Mouse (Mus musculus) adrenal gland (tissue): ENCODE data around the gene Olfr769.
"Not testable (repeated sequence)": the region's sequence is repeated elsewhere in the genome, so short reads cannot be mapped to it uniquely, and the experiment has no call there.

ENCODE experiments used
- intact Hi-C: fragments of 180-260 bp; cut with DNase I; formaldehyde crosslinking; loops from one replicate; pipeline ENCODE4 v1.15.1; 2025
- long read RNA-seq, 2 experiments: library from polyadenylated mRNA; unstranded; transcript quantifications; one replicate each; pipeline ENCODE4 v2.0.0; 2020; ENCODE audit warnings: borderline replicate concordance in 1 of 2; ENCODE audit not compliant: insufficient replicate concordance in 1 of 2

The Olfr769 gene
- long read RNA-seq, experiment 1: 0 reads
- long read RNA-seq, experiment 2: 0 reads

DNA sequence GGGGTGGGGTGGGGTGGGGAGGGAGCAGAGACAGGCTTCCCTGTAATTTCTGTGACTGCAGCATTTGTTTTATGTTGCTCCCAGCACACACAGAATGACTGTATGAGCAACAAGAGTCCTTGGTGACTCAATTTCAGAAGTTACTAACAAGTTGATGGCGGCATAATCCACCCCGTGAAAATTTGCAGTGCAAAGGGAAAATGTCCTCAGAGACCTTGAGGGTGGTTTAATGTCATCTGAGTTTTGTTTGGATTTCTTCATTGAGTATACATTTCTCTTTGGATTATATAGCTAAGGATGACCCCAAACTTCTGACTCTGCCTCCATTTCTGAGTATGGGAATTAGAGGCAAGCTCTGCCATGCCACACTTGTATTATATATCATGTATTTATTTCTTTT lies at the start of gene Olfr769:
Gene Olfr769 (minus strand): TSS at position 101 of the 400 bp plus-strand sequence.
- intact Hi-C loops: no loop called here

DNA sequence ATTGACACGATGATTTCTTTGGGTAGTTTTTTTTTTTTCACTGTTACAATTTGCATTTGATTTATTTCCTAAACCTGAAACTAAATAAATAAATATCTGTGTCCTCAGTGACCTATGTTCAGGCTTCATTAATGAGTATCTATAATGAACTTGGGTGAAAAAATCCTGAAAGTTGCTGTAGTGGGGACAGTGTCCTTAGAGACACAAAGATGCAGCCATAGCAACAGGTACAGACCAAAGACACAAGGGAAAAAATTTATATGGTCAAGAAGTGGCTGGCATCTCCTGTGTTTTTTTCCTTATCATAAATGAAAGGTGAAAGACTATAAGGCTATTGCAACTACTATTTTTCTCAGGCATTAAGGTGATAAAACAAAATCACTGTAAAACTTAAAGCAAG lies 47.0 kb upstream of the Olfr769 start, which contains the start of gene Olfr771:
Gene Olfr771 (minus strand): TSS at position 101 of the 400 bp plus-strand sequence.
- intact Hi-C loops: no loop called here

DNA sequence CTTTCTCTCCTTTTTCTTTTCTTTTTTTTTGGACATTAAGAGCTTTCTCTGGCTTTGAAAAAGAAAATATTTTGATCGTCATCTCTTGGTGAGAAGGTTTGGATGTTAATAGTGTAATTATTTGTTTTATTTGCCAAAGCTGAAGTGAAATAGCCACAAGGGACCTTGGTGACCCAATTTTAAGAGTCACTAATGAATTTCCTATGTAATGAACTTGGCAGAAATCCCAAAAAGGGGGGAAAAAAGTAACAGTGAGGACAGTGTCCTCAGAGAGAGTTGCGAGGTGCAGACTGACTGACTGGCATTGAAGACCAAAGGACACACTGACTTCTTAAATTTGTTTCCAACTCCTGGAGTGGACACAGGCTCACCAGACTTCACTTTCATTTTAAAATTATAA lies 21.2 kb upstream of the Olfr769 start, which contains the start of gene Olfr770:
Gene Olfr770 (minus strand): TSS at position 101 of the 400 bp plus-strand sequence.
- intact Hi-C loops: no loop called here

DNA sequence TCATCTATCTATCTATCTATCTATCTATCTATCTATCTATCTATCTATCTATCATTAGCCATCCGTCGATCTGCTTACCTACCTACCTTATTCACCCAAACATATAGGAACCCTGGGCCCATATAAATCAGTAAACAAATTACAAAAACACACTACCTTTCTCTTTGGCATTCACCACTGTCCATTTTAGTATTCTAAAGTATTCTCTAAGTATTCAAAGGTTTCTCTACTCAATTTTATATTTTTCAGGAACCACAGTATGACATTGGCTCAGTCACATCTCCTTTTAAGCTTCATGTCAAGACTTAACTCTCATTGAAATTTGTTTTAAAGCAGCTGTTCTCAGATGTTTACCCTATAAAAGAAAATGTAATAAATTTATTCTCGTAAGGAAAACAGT lies 2.5 kb downstream of the Olfr769 start:
- intact Hi-C loops: no loop called here

DNA sequence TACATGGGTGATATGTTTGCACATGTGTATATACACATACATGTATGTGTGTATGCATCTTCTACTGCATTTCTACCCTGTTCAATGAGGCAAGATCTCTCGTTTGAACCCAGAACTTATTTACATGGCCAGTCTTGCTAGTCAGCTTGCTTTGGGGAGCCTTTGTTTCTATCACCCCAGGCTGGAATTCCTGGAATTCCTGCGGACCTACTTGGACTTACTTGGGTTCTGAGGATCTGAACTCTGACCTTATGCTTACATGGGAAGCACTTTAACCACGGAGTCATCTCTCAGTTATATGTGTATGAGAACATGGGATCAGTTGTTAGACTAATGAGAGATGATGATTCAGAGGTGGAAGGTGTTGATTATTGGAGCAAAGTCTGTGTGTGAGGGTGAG lies 16.4 kb downstream of the Olfr769 start:
- intact Hi-C loops: no loop called here

DNA sequence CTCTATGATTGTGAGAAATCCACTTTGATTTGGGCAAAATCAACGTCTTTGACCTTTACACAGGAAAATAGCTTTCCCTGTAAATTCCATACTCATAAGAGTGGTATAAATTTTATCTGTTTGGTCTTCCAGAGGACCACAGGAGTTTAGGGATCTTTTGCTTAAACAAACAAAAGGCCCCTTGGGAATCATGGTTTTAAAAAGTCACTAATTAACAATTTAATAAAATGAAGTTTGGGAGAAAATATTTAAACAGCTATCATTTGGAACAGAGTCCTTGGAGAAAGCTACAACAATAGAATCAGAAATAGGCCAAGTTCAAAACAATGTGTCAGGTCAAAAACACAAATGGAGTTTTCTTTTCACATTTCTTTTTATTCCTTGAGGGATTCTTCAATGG lies 18.4 kb downstream of the Olfr769 start, which contains the start of gene Olfr768:
Gene Olfr768 (minus strand): TSS at position 101 of the 400 bp plus-strand sequence.
- intact Hi-C loops: no loop called here

DNA sequence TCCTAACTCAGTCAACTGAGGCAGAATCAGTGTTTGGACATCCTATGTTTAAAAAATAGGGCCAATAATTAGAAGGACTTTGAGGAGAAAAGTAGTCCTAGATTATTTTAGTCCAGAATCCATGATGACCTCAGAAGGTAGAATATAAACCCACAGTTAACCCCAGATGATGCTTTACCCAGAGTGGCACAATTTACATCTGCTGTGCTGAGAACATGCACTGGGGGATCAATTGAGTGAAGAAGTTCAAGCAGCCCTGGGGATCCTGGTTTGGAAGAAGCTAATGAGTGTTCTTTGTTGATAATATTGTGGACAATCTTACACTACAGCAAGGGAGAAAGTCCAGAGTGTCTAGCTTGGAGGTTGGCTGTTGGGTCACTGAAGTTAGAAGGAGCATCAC lies 34.9 kb downstream of the Olfr769 start, which contains the start of gene Olfr767:
Gene Olfr767 (minus strand): TSS at position 101 of the 400 bp plus-strand sequence.
- intact Hi-C loops: not testable (repeated sequence)

DNA sequence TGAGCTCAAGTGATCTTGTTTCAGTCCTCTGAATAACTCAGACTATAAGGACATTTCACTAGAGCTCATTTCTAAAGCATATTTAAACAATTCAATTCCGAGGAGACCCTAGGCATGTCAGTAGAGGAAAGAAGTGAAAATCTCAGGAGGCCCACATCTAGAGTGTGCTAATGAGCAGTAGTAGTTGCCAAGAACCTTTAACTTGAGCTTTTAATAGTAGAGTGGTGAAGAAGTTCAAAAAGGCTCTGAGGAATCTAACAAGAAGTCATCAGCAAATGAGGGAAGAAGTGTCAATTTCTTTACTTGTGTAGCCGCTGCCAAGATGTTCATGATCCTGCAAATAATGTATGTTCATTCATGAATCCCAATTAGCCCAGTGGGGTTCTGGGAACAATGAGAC lies 48.8 kb downstream of the Olfr769 start, which contains the start of gene Olfr766-ps1:
Gene Olfr766-ps1 (minus strand): TSS at position 101 of the 400 bp plus-strand sequence.
- intact Hi-C loops: no loop called here
